Mouse (Mus musculus): Measurements from ENCODE around the gene Ppm1l.

Ppm1l gene

DNA sequence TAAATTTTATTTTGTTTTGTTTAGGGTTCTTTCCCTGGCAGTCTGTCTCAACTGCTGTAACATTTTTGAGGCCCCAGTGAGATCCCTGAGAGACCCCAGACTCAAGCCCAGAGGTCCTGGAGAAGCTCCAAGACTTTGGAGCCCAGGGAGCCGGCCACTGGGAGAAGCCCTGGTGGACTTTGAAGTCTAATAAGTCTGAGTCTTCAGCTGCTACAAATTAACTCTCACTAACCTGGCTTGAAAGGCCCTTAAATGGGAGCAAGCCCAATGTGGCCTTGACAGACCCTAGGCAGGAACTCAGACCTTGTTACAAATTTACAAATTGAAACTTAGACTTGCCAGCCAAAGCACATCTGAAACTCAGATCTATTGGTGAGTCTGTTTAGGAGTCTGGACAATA, 290.8 kb downstream of the Ppm1l start:
- DNase-seq: no peak

GRCm38 (mm10) chr3:69607909-69608308, 291.2 kb downstream of the Ppm1l start:
- DNase-seq: no peak

Data from layer of hippocampus, adult 9-11 months (tissue).